Mouse (Mus musculus) bone marrow, adult 2 months (tissue): ENCODE measurements around the gene Tmem52.

Experiments used
- CTCF ChIP-seq: fragments of 200-500 bp; IDR thresholded peaks from 2 replicates; pipeline ENCODE4 v1.5.1; 2011; ENCODE audit warnings: low read length, control low read depth; ENCODE audit not compliant: control insufficient read depth, insufficient read depth
- POLR2A ChIP-seq: fragments of 200-500 bp; IDR thresholded peaks from 2 replicates; pipeline ENCODE4 v1.6.1; 2011; ENCODE audit warnings: low read depth, mild to moderate bottlenecking, control low read depth, low read length, borderline replicate concordance; ENCODE audit not compliant: control insufficient read depth

GRCm38 (mm10) chr4:155432358-155432757, 36.6 kb upstream of the Tmem52 start:
- TF ChIP-seq CTCF (no peak), POLR2A (no peak)
